Mouse (Mus musculus) heart, embryonic 16.5 days (tissue): ENCODE data around the gene Zfp944. TPM values are rescaled to one million over a fixed set of nuclear protein-coding genes. Genes with fewer than 3 reads are reported as not detected.
"Not testable (repeated sequence)": the region's sequence is repeated elsewhere in the genome, so short reads cannot be mapped to it uniquely, and the experiment has no call there.

ENCODE experiments used
- ATAC-seq: fragments of 200-750 bp; cut with Nextera tagmentation; replicated peaks from 2 replicates; pipeline ENCODE4 v1.8.0; 2017; ENCODE audit warnings: moderate number of reproducible peaks; ENCODE audit not compliant: insufficient read depth, low FRiP score; ENCODE audit errors: extremely low read depth
- H3K27ac ChIP-seq: fragments of 300-500 bp; sonication (generic); 2 replicates; pipeline ENCODE4 v1.5.1; 2014; ENCODE audit warnings: mild to moderate bottlenecking, low read length, control low read depth, moderate library complexity
- H3K27me3 ChIP-seq: fragments of 300-500 bp; sonication (generic); 2 replicates; pipeline ENCODE4 v1.6.1; 2014; ENCODE audit warnings: low read length, mixed read lengths; ENCODE audit not compliant: control insufficient read depth, insufficient read depth
- H3K36me3 ChIP-seq: fragments of 300-500 bp; sonication (generic); 2 replicates; pipeline ENCODE4 v1.6.1; 2014; ENCODE audit not compliant: control insufficient read depth, insufficient read depth
- H3K4me1 ChIP-seq: fragments of 300-500 bp; sonication (generic); 2 replicates; pipeline ENCODE4 v1.6.1; 2014; ENCODE audit warnings: low read length, mixed read lengths; ENCODE audit not compliant: control insufficient read depth, insufficient read depth
- H3K4me2 ChIP-seq: fragments of 300-500 bp; sonication (generic); 2 replicates; pipeline ENCODE4 v1.6.1; 2014; ENCODE audit warnings: low read depth, mild to moderate bottlenecking, control low read depth, low read length
- H3K4me3 ChIP-seq: fragments of 300-500 bp; sonication (generic); 2 replicates; pipeline ENCODE4 v1.5.1; 2014; ENCODE audit warnings: mild to moderate bottlenecking, control low read depth, low read length
- H3K9ac ChIP-seq: fragments of 300-500 bp; sonication (generic); 2 replicates; pipeline ENCODE4 v1.6.1; 2014; ENCODE audit warnings: low read length, control low read depth
- H3K9me3 ChIP-seq: fragments of 300-500 bp; sonication (generic); replicated peaks from 2 replicates; pipeline ENCODE4 v1.6.1; 2016; ENCODE audit warnings: low read length; ENCODE audit not compliant: control insufficient read depth
- WGBS: fragments of 180-500 bp; shearing (Covaris S2); extraction: QIAGEN DNeasy Blood & Tissue Kit; methylation state at CpG from one replicate; pipeline ENCODE4 v1.1.7; 2014; 5-methylcytosine and 5-hydroxymethylcytosine counted together
- polyA plus RNA-seq: library from polyadenylated mRNA; unstranded; fragments of >200 nt; fragmentation: Nextera tagmentation; extraction: Ambion mirVana; gene quantifications from 2 replicates; pipeline ENCODE4 v1.2.1, GENCODE M21; 2015

Zfp944 gene
- 8.5 TPM in 2 replicates for polyA plus RNA-seq

- H3K4me2 ChIP-seq, result peak within 1 kb of the TSS; percentile 72
- under 1% methylated on average over 28 of the region's 43 CpGs for WGBS
- H3K9ac ChIP-seq, result peak within 1 kb of the TSS; percentile 84
- H3K27me3 ChIP-seq, H3K9me3 ChIP-seq: not testable (repeated sequence)
- H3K4me1 ChIP-seq, result peaks cover 12% of the 10 kb centered on the region
- H3K27ac ChIP-seq, result peak within 1 kb of the TSS; percentile 87
- peaks cover 15% of the 10 kb centered on the region; the same call in 1 of the 2 replicates for H3K36me3 ChIP-seq
- ATAC-seq, result peak; percentile 98
- peak within 1 kb of the TSS; percentile 66 for H3K4me3 ChIP-seq
These were observed at the start of gene Zfp944, which contains the start of gene Zfp758 for GRCm38 (mm10) chr17:22361101-22361781. Gene Zfp944, minus strand, starts transcription at chr17:22361400. Gene Zfp758, plus strand, starts transcription at chr17:22361453.

GRCm38 (mm10) chr17:22410756-22411155 lies 49.6 kb upstream of the Zfp944 start:
- Histone ChIP-seq H3K27ac (no peak overlapping the region), H3K4me2 (no peak overlapping the region), H3K9ac (no peak overlapping the region), H3K36me3 (no peaks in the 10 kb centered on the region), H3K4me1 (no peaks in the 10 kb centered on the region), H3K4me3 (no peak overlapping the region), H3K9me3 (no peaks in the 10 kb centered on the region), H3K27me3 (no peaks in the 10 kb centered on the region)
- WGBS, result 61% methylated on average over 2 of the region's 2 CpGs
- no peak for ATAC-seq

GRCm38 (mm10) chr17:22363895-22364294 lies 2.7 kb upstream of the Zfp944 start:
- Histone ChIP-seq H3K4me1 (peaks cover 12% of the 10 kb centered on the region), H3K4me3 (no peak overlapping the region), H3K9me3 (peaks cover 6% of the 10 kb centered on the region), H3K9ac (no peak overlapping the region), H3K27ac (no peak overlapping the region), H3K27me3 (no peaks in the 10 kb centered on the region), H3K4me2 (no peak overlapping the region), H3K36me3 (peaks cover 16% of the 10 kb centered on the region)
- ATAC-seq, result no peak
- 94% methylated on average over 3 of the region's 3 CpGs for WGBS

- Histone ChIP-seq H3K36me3 (peaks cover 15% of the 10 kb centered on the region; the same call in 1 of the 2 replicates), H3K27me3 (no peaks in the 10 kb centered on the region), H3K9me3 (peaks cover 6% of the 10 kb centered on the region), H3K4me2 (peak overlapping the region; percentile 72), H3K4me3 (peak overlapping the region; percentile 66), H3K9ac (peak overlapping the region; percentile 75), H3K4me1 (peaks cover 12% of the 10 kb centered on the region), H3K27ac (no peak overlapping the region)
- ATAC-seq, result no peak
- WGBS, result 20% methylated on average over 5 of the region's 5 CpGs
These were observed 628 bp downstream of the Zfp944 start for GRCm38 (mm10) chr17:22360572-22360971.

GRCm38 (mm10) chr17:22352794-22353193 lies 8.4 kb downstream of the Zfp944 start:
- no peak for ATAC-seq
- Histone ChIP-seq H3K9me3 (no peaks in the 10 kb centered on the region), H3K9ac (no peak overlapping the region), H3K4me2 (no peak overlapping the region), H3K27me3 (no peaks in the 10 kb centered on the region), H3K27ac (no peak overlapping the region), H3K36me3 (0 out of 2 replicates have a peak, but pooled peaks cover 7% of the 10 kb centered on the region), H3K4me3 (no peak overlapping the region), H3K4me1 (no peaks in the 10 kb centered on the region)

GRCm38 (mm10) chr17:22315247-22315646 lies 46.0 kb downstream of the Zfp944 start:
- H3K4me3 ChIP-seq, result peak overlapping the region; percentile 71
- H3K36me3 ChIP-seq, H3K27me3 ChIP-seq, H3K4me1 ChIP-seq, H3K9me3 ChIP-seq: not testable (repeated sequence)
- peak; percentile 7; the same call in 1 of the 2 replicates for ATAC-seq
- peak overlapping the region; percentile 51; the same call in 1 of the 2 replicates for H3K27ac ChIP-seq
- 8% methylated on average over 2 of the region's 2 CpGs for WGBS
- H3K4me2 ChIP-seq, result peak overlapping the region; percentile 62
- peak overlapping the region; percentile 80; the same call in 1 of the 2 replicates for H3K9ac ChIP-seq

- peak; percentile 99 for ATAC-seq
- under 1% methylated on average over 20 of the region's 20 CpGs for WGBS
These were observed 46.4 kb downstream of the Zfp944 start, which contains the start of gene CT030661.1 for GRCm38 (mm10) chr17:22314730-22315226. Gene CT030661.1, minus strand, starts transcription at chr17:22314837.

GRCm38 (mm10) chr17:22314219-22314618 lies 47.0 kb downstream of the Zfp944 start:
- H3K27me3 ChIP-seq, H3K4me1 ChIP-seq, H3K36me3 ChIP-seq, H3K9me3 ChIP-seq: not testable (repeated sequence)
- peak overlapping the region; percentile 80 for H3K9ac ChIP-seq
- peak overlapping the region; percentile 71 for H3K4me3 ChIP-seq
- WGBS, result 2% methylated on average over 3 of the region's 3 CpGs
- H3K4me2 ChIP-seq, result peak overlapping the region; percentile 63
- peak; percentile 35; the same call in 1 of the 2 replicates for ATAC-seq
- peak overlapping the region; percentile 81 for H3K27ac ChIP-seq

More at GRCm38 (mm10) chr17:22314730-22315226, 46.4 kb downstream of the Zfp944 start, which contains the start of gene CT030661.1:
- H3K4me1 ChIP-seq, H3K9me3 ChIP-seq, H3K27me3 ChIP-seq, H3K36me3 ChIP-seq: not testable (repeated sequence)
- Histone ChIP-seq H3K27ac (peak within 1 kb of the TSS; percentile 81), H3K4me3 (peak within 1 kb of the TSS; percentile 71), H3K9ac (peak within 1 kb of the TSS; percentile 80), H3K4me2 (peak within 1 kb of the TSS; percentile 63)
